Mouse (Mus musculus): ENCODE results near the gene Rad54l2.

Rad54l2 gene

GRCm38 (mm10) chr9:106677702-106678101 lies 111.3 kb downstream of the Rad54l2 start:
- WGBS: 89% methylated on average over 5 of the region's 5 CpGs

- 58% methylated on average over 4 of the region's 4 CpGs for WGBS
Observed at GRCm38 (mm10) chr9:106676571-106676970, 112.4 kb downstream of the Rad54l2 start.

GRCm38 (mm10) chr9:106675965-106676364 lies 113.0 kb downstream of the Rad54l2 start:
- WGBS: 35% methylated on average over 9 of the region's 9 CpGs

GRCm38 (mm10) chr9:106675480-106675879 lies 113.5 kb downstream of the Rad54l2 start:
- WGBS: 0% methylated on average over 1 of the region's 1 CpGs

GRCm38 (mm10) chr9:106673860-106674259 lies 115.1 kb downstream of the Rad54l2 start:
- WGBS: 71% methylated on average over 2 of the region's 2 CpGs

- 69% methylated on average over 6 of the region's 6 CpGs for WGBS
Observed at GRCm38 (mm10) chr9:106664856-106665255, 124.1 kb downstream of the Rad54l2 start.

- WGBS: 30% methylated on average over 4 of the region's 4 CpGs
Observed at GRCm38 (mm10) chr9:106664433-106664832, 124.6 kb downstream of the Rad54l2 start.

- WGBS: 65% methylated on average over 6 of the region's 6 CpGs
Observed at GRCm38 (mm10) chr9:106663200-106663599, 125.8 kb downstream of the Rad54l2 start.

- WGBS: 84% methylated on average over 1 of the region's 1 CpGs
Observed at GRCm38 (mm10) chr9:106659935-106660334, 129.1 kb downstream of the Rad54l2 start.

- WGBS: 52% methylated on average over 7 of the region's 7 CpGs
Observed at GRCm38 (mm10) chr9:106659441-106659840, 129.6 kb downstream of the Rad54l2 start.

- 49% methylated on average over 5 of the region's 5 CpGs for WGBS
Observed at GRCm38 (mm10) chr9:106657592-106657991, 131.4 kb downstream of the Rad54l2 start.

GRCm38 (mm10) chr9:106656820-106657219 lies 132.2 kb downstream of the Rad54l2 start:
- 39% methylated on average over 5 of the region's 5 CpGs for WGBS

- 2% methylated on average over 43 of the region's 44 CpGs for WGBS
Observed at GRCm38 (mm10) chr9:106655884-106656720, 132.9 kb downstream of the Rad54l2 start, which contains the start of gene Grm2. TSS of gene Grm2 (minus strand) at chr9:106656082.

GRCm38 (mm10) chr9:106652720-106653119 lies 136.3 kb downstream of the Rad54l2 start:
- 66% methylated on average over 1 of the region's 1 CpGs for WGBS

- WGBS: 78% methylated on average over 27 of the region's 27 CpGs
Observed at GRCm38 (mm10) chr9:106647226-106647625, 141.8 kb downstream of the Rad54l2 start.

GRCm38 (mm10) chr9:106645684-106646271 lies 143.2 kb downstream of the Rad54l2 start:
- 52% methylated on average over 9 of the region's 9 CpGs for WGBS

- 68% methylated on average over 6 of the region's 6 CpGs for WGBS
Observed at GRCm38 (mm10) chr9:106643787-106644186, 145.2 kb downstream of the Rad54l2 start.

- 27% methylated on average over 7 of the region's 7 CpGs for WGBS
Observed at GRCm38 (mm10) chr9:106643128-106643527, 145.9 kb downstream of the Rad54l2 start.

GRCm38 (mm10) chr9:106641346-106641745 lies 147.6 kb downstream of the Rad54l2 start:
- 53% methylated on average over 5 of the region's 5 CpGs for WGBS

GRCm38 (mm10) chr9:106638154-106638553 lies 150.8 kb downstream of the Rad54l2 start:
- 68% methylated on average over 8 of the region's 8 CpGs for WGBS

Measured in cerebral cortex, adult 2 months (tissue).